ENCODE assay signal across 28 mouse cellular contexts in the genomic region with DNA sequence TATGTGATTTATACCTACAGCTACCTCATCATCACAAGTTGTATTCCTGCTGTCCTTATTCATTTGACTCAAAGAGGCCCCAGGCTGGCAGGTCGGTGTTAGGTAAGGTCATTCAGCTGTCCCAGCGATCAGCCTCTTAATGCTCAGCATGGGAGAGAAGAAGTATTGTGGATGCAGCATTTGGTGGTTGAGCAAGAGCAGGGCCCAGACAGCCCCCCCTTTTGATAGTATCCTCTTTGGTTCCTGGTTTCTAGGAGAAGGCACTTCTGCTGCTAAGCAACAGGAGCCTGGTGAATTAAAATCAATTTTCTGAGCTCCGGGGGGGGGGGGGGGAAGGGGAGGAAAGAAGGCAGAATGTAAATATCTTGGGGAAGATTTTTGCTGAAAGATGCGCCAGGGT. TPM values are rescaled to one million over a fixed set of nuclear protein-coding genes. Genes with fewer than 3 reads are reported as not detected.
A peak's percentile ranks its signal among the peaks of the same experiment; 100 is the strongest.
DNase-seq lines count a peak whose midpoint lies in the region; ATAC-seq lines count a peak whose summit lies in the region.
"Had no signal": no experiment of that assay in that cellular context is flagged by ENCODE, and none has a peak within 500 bp of the region (broad histone marks: within the 10 kb centered on the region; RNA-seq: fewer than 3 reads in every experiment).

No protein-coding gene starts in this region.

- no peaks in the 10 kb centered on the region for H3K9me3 ChIP-seq in forebrain, embryonic 16.5 days (ENCODE audit: control insufficient read depth, low read length)
- no peaks in the 10 kb centered on the region; the same call in 1 of the 2 replicates for H3K9me3 ChIP-seq in forebrain, embryonic 11.5 days (ENCODE audit: control insufficient read depth, low read length)
- H3K9me3 ChIP-seq: embryonic facial prominence, embryonic 15.5 days; heart, embryonic 10.5 days; hindbrain, embryonic 15.5 days; intestine, embryonic 15.5 days; limb, embryonic 13.5 days; liver, embryonic 12.5 days had no signal

- intact Hi-C loops in left cerebral cortex, postnatal 14 days (cut with DNase I), result no loop called here

- ATAC-seq in forebrain, embryonic 16.5 days, result peak; percentile 58
- ATAC-seq in forebrain, embryonic 11.5 days (replicated peaks; ENCODE audit: low FRiP score), result no peak
- ATAC-seq: intestine, embryonic 15.5 days; liver, embryonic 12.5 days had no signal

- WGBS in forebrain, embryonic 16.5 days, result 57% methylated on average over 3 of the region's 4 CpGs
- 64% methylated on average over 4 of the region's 4 CpGs for WGBS in forebrain, embryonic 11.5 days

- no peak overlapping the region for H3K4me3 ChIP-seq in forebrain, embryonic 16.5 days (replicated peaks; ENCODE audit: low read length)
- H3K4me3 ChIP-seq in forebrain, embryonic 11.5 days (ENCODE audit: low read depth, low read length), result no peak overlapping the region
- H3K4me3 ChIP-seq: embryonic facial prominence, embryonic 15.5 days; heart, embryonic 10.5 days; hindbrain, embryonic 15.5 days; intestine, embryonic 15.5 days; limb, embryonic 13.5 days; liver, embryonic 12.5 days had no signal

- no peaks in the 10 kb centered on the region for H3K36me3 ChIP-seq in forebrain, embryonic 16.5 days (ENCODE audit: control insufficient read depth, insufficient read depth)
- H3K36me3 ChIP-seq in forebrain, embryonic 11.5 days (ENCODE audit: control insufficient read depth, insufficient read depth, low read length), result no peaks in the 10 kb centered on the region
- H3K36me3 ChIP-seq: embryonic facial prominence, embryonic 15.5 days; heart, embryonic 10.5 days; hindbrain, embryonic 15.5 days; intestine, embryonic 15.5 days; limb, embryonic 13.5 days; liver, embryonic 12.5 days had no signal

- H3K4me1 ChIP-seq in forebrain, embryonic 16.5 days (replicated peaks; ENCODE audit: control insufficient read depth, insufficient read depth, low read length), result no peaks in the 10 kb centered on the region
- no peaks in the 10 kb centered on the region for H3K4me1 ChIP-seq in forebrain, embryonic 11.5 days (replicated peaks; ENCODE audit: control insufficient read depth, insufficient read depth, low read length)
- H3K4me1 ChIP-seq: embryonic facial prominence, embryonic 15.5 days; heart, embryonic 10.5 days; hindbrain, embryonic 15.5 days; intestine, embryonic 15.5 days; limb, embryonic 13.5 days; liver, embryonic 12.5 days had no signal

- peaks cover 2% of the 10 kb centered on the region; the same call in 1 of the 2 replicates for H3K27me3 ChIP-seq in forebrain, embryonic 16.5 days (replicated peaks; ENCODE audit: control insufficient read depth, insufficient read depth, low read length)
- H3K27me3 ChIP-seq in forebrain, embryonic 11.5 days (ENCODE audit: control insufficient read depth, insufficient read depth, low read length), result peaks cover 10% of the 10 kb centered on the region; the same call in 1 of the 2 replicates
- H3K27me3 ChIP-seq: embryonic facial prominence, embryonic 15.5 days; intestine, embryonic 15.5 days had no signal

- H3K27ac ChIP-seq in forebrain, embryonic 16.5 days (ENCODE audit: low read length), result no peak overlapping the region
- H3K27ac ChIP-seq in forebrain, embryonic 11.5 days (ENCODE audit: low read depth, low read length), result no peak overlapping the region
- H3K27ac ChIP-seq: embryonic facial prominence, embryonic 15.5 days; heart, embryonic 10.5 days; hindbrain, embryonic 15.5 days; intestine, embryonic 15.5 days; limb, embryonic 13.5 days; liver, embryonic 12.5 days had no signal

- no peak for DNase-seq in forebrain, embryonic 11.5 days (ENCODE audit: low spot score)
- DNase-seq in left cerebral cortex, postnatal 14 days (ENCODE audit: low spot score in 2 of 2), result peak; percentile 9 to 14
- DNase-seq in left cerebral cortex, adult 8-10 months (ENCODE audit: low spot score in 2 of 2), result no peak
- DNase-seq in right cerebral cortex, adult 2 months (ENCODE audit: low spot score in 2 of 2), result peak; percentile 4 to 14
- DNase-seq in right cerebral cortex, adult 18-20 months, result no peak
- DNase-seq in telencephalon, adult 2 months (ENCODE audit: low read depth, low spot score), result peak; percentile 13
- no peak for DNase-seq in cerebellum, postnatal 25 days
- DNase-seq: adrenal gland, postnatal 14 days; cerebellum, adult 9-10 months; gastrocnemius, postnatal 10 days; heart, postnatal 4 days; kidney, adult 8-10 months; kidney, postnatal 14 days; lung, adult 18-20 months; lung, postnatal 10 days; thymus, postnatal 14 days had no signal

- no peak overlapping the region for H3K9ac ChIP-seq in forebrain, embryonic 16.5 days (replicated peaks; ENCODE audit: low read depth, low read length)
- no peak overlapping the region for H3K9ac ChIP-seq in forebrain, embryonic 11.5 days (ENCODE audit: low read length)
- H3K9ac ChIP-seq: embryonic facial prominence, embryonic 15.5 days; hindbrain, embryonic 15.5 days; intestine, embryonic 15.5 days; limb, embryonic 13.5 days; liver, embryonic 12.5 days had no signal

- no peak overlapping the region for H3K4me2 ChIP-seq in forebrain, embryonic 16.5 days (ENCODE audit: low read length)
- H3K4me2 ChIP-seq in forebrain, embryonic 11.5 days (ENCODE audit: low read depth, low read length, severe bottlenecking), result no peak overlapping the region
- H3K4me2 ChIP-seq: embryonic facial prominence, embryonic 15.5 days; hindbrain, embryonic 15.5 days; intestine, embryonic 15.5 days; limb, embryonic 13.5 days; liver, embryonic 12.5 days had no signal

RNA-seq across cellular contexts. Expression of a gene that starts 28.6 kb away (rescaled TPM):
- not detected in 2 replicates for polyA plus RNA-seq in forebrain, embryonic 16.5 days (2015; fragmentation: Nextera tagmentation; extraction: Ambion mirVana)
- not detected in 2 replicates for polyA plus RNA-seq in forebrain, embryonic 11.5 days (2014; fragmentation: Nextera tagmentation; extraction: Ambion mirVana)
- total RNA-seq in left cerebral cortex, postnatal 14 days (2021), result not detected
- total RNA-seq in left cerebral cortex, adult 8-10 months (2022), result under 1 TPM in 1 of 4 experiments, not detected in 3; 0.34 TPM
- total RNA-seq: adrenal gland, postnatal 14 days; common myeloid progenitor, adult 5-6 weeks; gastrocnemius, postnatal 10 days; granulocyte monocyte progenitor cell, adult 5-6 weeks; heart, postnatal 4 days; layer of hippocampus, adult 8-10 months; left cerebral cortex, postnatal 10 days had no signal
- polyA plus RNA-seq: embryonic facial prominence, embryonic 15.5 days; heart, embryonic 10.5 days; heart, embryonic 16.5 days; hindbrain, embryonic 15.5 days; intestine, embryonic 15.5 days; limb, embryonic 13.5 days; liver, embryonic 12.5 days had no signal

Comparison
In these comparisons a context has a peak if more than half of its experiments do, and no peak if none do; other contexts are left out.
1. DNase-seq: peak in left cerebral cortex, postnatal 14 days (2 of 2), right cerebral cortex, adult 2 months (2 of 2) and telencephalon, adult 2 months (single experiment); none in forebrain, embryonic 11.5 days (single experiment), left cerebral cortex, adult 8-10 months (0 of 2), right cerebral cortex, adult 18-20 months (single experiment) and cerebellum, postnatal 25 days (0 of 2).